Mouse (Mus musculus): ENCODE measurements around the gene Olfr9. TPM values are rescaled to one million over a fixed set of nuclear protein-coding genes. Genes with fewer than 3 reads are reported as not detected.
"Not testable (repeated sequence)": the region's sequence is repeated elsewhere in the genome, so short reads cannot be mapped to it uniquely, and the experiment has no call there.

Olfr9 gene
- polyA plus RNA-seq (2014; fragmentation: Nextera tagmentation; extraction: Ambion mirVana): not detected in 2 replicates

- not testable (repeated sequence) for H3K27me3 ChIP-seq (ENCODE audit: insufficient read depth, low read length); H3K9me3 ChIP-seq (ENCODE audit: low read depth, low read length); DNase-seq; H3K27ac ChIP-seq (ENCODE audit: low read depth); H3K4me1 ChIP-seq (ENCODE audit: insufficient read depth); H3K4me3 ChIP-seq (ENCODE audit: low read depth, low read length); H3K4me2 ChIP-seq; ATAC-seq (ENCODE audit: insufficient read depth); H3K36me3 ChIP-seq (ENCODE audit: insufficient read depth); H3K9ac ChIP-seq
- 36% methylated on average over 1 of the region's 1 CpGs for WGBS
These were observed at the start of gene Olfr9 for GRCm38 (mm10) chr10:128989131-128989530. TSS of gene Olfr9 (plus strand) at chr10:128989431.

DNA sequence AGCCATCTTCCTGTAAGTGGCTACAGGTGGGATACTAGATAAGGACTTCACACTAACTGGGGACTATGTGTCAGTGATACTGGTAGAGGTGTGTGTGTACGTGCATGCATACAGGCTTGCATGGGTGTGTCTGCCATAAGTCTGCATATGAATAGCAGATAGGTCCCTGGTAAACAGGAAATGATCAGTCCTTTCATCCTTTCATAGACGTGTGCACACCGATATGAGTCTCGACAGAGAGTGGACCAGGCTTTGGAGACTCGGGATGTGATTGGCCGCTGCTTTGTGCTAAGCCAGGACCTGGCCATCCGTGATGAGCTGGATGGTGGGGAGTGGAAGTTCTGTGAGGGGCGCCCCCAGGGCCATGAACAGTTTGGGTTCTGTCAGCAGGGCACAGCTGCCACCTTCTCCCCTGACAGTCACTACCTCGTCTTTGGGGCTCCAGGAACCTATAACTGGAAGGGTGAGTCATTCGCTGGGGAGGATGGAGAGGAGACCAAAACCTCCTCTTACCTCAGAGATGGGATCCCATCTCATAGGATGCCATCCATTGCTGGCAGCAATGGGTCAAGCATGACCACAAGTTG lies 48.7 kb upstream of the Olfr9 start:
- H3K36me3 ChIP-seq (ENCODE audit: insufficient read depth): no peaks in the 10 kb centered on the region
- H3K9ac ChIP-seq: no peak overlapping the region
- DNase-seq (no peak), ATAC-seq (ENCODE audit: insufficient read depth) (no peak)
- no peak overlapping the region for H3K27ac ChIP-seq (ENCODE audit: low read depth)
- 73% methylated on average over 10 of the region's 10 CpGs for WGBS
- no peaks in the 10 kb centered on the region for H3K9me3 ChIP-seq (ENCODE audit: low read depth, low read length)
- no peak overlapping the region for H3K4me3 ChIP-seq (ENCODE audit: low read depth, low read length)
- H3K4me2 ChIP-seq: no peak overlapping the region
- no peaks in the 10 kb centered on the region for H3K4me1 ChIP-seq (ENCODE audit: insufficient read depth)
- H3K27me3 ChIP-seq (ENCODE audit: insufficient read depth, low read length): peaks cover 4% of the 10 kb centered on the region; the same call in 1 of the 2 replicates
- TF ChIP-seq CTCF (IDR thresholded peaks at IDR 0.05; ENCODE audit: low read depth): no peak

DNA sequence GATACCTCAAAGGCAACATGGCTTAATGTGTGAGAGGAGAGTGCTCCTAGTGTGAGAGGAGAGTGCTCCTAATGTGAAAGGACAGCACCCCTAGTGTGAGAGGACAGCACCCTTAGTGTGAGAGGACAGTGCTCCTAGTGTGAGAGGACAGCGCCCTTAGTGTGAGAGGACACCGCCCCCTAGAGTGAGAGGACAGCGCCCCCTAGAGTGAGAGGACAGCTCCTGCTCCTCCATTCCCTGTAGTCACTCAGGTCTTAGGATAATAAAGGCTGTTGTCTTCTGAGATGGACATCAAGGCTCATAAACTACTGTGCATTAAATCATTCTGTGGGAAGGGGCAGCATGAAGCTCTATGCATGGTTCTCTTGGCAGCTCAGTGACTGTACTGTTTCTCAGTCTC lies 43.6 kb upstream of the Olfr9 start:
- no peak overlapping the region for H3K27ac ChIP-seq (ENCODE audit: low read depth)
- DNase-seq (no peak), ATAC-seq (ENCODE audit: insufficient read depth) (peak; percentile 22; the same call in 1 of the 2 replicates)
- WGBS: 29% methylated on average over 3 of the region's 3 CpGs
- no peak overlapping the region for H3K9ac ChIP-seq
- peak; percentile 57 for TF ChIP-seq CTCF (IDR thresholded peaks at IDR 0.05; ENCODE audit: low read depth)
- no peaks in the 10 kb centered on the region for H3K27me3 ChIP-seq (ENCODE audit: insufficient read depth, low read length)
- no peak overlapping the region for H3K4me3 ChIP-seq (ENCODE audit: low read depth, low read length)
- no peaks in the 10 kb centered on the region for H3K4me1 ChIP-seq (ENCODE audit: insufficient read depth)
- no peaks in the 10 kb centered on the region for H3K36me3 ChIP-seq (ENCODE audit: insufficient read depth)
- no peak overlapping the region for H3K4me2 ChIP-seq
- no peaks in the 10 kb centered on the region for H3K9me3 ChIP-seq (ENCODE audit: low read depth, low read length)

- no peaks in the 10 kb centered on the region for H3K9me3 ChIP-seq (ENCODE audit: low read depth, low read length)
- no peak overlapping the region for H3K27ac ChIP-seq (ENCODE audit: low read depth)
- no peak overlapping the region for H3K9ac ChIP-seq
- TF ChIP-seq CTCF (IDR thresholded peaks at IDR 0.05; ENCODE audit: low read depth): no peak
- H3K27me3 ChIP-seq (ENCODE audit: insufficient read depth, low read length): no peaks in the 10 kb centered on the region
- ATAC-seq (ENCODE audit: insufficient read depth) (no peak), DNase-seq (no peak)
- H3K36me3 ChIP-seq (ENCODE audit: insufficient read depth): no peaks in the 10 kb centered on the region
- H3K4me1 ChIP-seq (ENCODE audit: insufficient read depth): no peaks in the 10 kb centered on the region
- no peak overlapping the region for H3K4me2 ChIP-seq
- H3K4me3 ChIP-seq (ENCODE audit: low read depth, low read length): no peak overlapping the region
- 85% methylated on average over 4 of the region's 4 CpGs for WGBS
These were observed 41.7 kb upstream of the Olfr9 start for GRCm38 (mm10) chr10:128947496-128947895.

GRCm38 (mm10) chr10:128950208-128950887 lies 38.9 kb upstream of the Olfr9 start:
- H3K4me3 ChIP-seq (ENCODE audit: low read depth, low read length): no peak overlapping the region
- H3K4me1 ChIP-seq (ENCODE audit: insufficient read depth): no peaks in the 10 kb centered on the region
- H3K9ac ChIP-seq: no peak overlapping the region
- no peak for ATAC-seq (ENCODE audit: insufficient read depth)
- 47% methylated on average over 16 of the region's 16 CpGs for WGBS
- H3K27me3 ChIP-seq (ENCODE audit: insufficient read depth, low read length): no peaks in the 10 kb centered on the region
- no peak for TF ChIP-seq CTCF (IDR thresholded peaks at IDR 0.05; ENCODE audit: low read depth)
- no peak overlapping the region for H3K4me2 ChIP-seq
- no peak overlapping the region for H3K27ac ChIP-seq (ENCODE audit: low read depth)
- no peaks in the 10 kb centered on the region for H3K36me3 ChIP-seq (ENCODE audit: insufficient read depth)
- DNase-seq: no peak
- H3K9me3 ChIP-seq (ENCODE audit: low read depth, low read length): no peaks in the 10 kb centered on the region

GRCm38 (mm10) chr10:128958340-128958739 lies 30.9 kb upstream of the Olfr9 start:
- Histone ChIP-seq H3K27ac (ENCODE audit: low read depth) (no peak overlapping the region), H3K4me2 (no peak overlapping the region), H3K4me3 (ENCODE audit: low read depth, low read length) (no peak overlapping the region), H3K9ac (no peak overlapping the region), H3K36me3 (ENCODE audit: insufficient read depth) (no peaks in the 10 kb centered on the region), H3K9me3 (ENCODE audit: low read depth, low read length) (no peaks in the 10 kb centered on the region), H3K27me3 (ENCODE audit: insufficient read depth, low read length) (no peaks in the 10 kb centered on the region), H3K4me1 (ENCODE audit: insufficient read depth) (no peaks in the 10 kb centered on the region)
- 63% methylated on average over 10 of the region's 10 CpGs for WGBS
- TF ChIP-seq CTCF (IDR thresholded peaks at IDR 0.05; ENCODE audit: low read depth): no peak
- no peak for ATAC-seq (ENCODE audit: insufficient read depth)
- no peak for DNase-seq

DNA sequence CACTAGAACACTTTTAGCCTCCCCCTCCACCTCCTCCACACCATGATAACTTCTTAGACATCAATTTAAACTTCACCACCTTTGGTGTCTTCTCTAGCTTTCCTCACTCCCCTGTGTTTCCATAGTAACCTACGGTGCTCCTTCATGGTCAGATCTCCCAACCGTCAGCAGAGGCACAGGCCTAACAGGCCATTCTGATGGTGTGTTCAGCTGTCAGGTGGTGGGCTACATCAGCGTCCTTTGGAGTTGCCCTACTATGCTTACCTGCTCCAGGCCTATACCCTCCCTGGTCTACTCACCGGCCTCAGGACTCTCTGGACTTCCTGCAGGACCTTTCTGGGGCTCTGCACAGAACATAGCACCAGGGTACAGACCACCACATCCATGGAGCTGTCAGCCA lies 29.1 kb upstream of the Olfr9 start:
- no peaks in the 10 kb centered on the region for H3K36me3 ChIP-seq (ENCODE audit: insufficient read depth)
- H3K9me3 ChIP-seq (ENCODE audit: low read depth, low read length): no peaks in the 10 kb centered on the region
- WGBS: 59% methylated on average over 4 of the region's 4 CpGs
- ATAC-seq (ENCODE audit: insufficient read depth) (no peak), DNase-seq (peak; percentile 5)
- no peaks in the 10 kb centered on the region for H3K27me3 ChIP-seq (ENCODE audit: insufficient read depth, low read length)
- no peak overlapping the region for H3K9ac ChIP-seq
- H3K27ac ChIP-seq (ENCODE audit: low read depth): no peak overlapping the region
- H3K4me2 ChIP-seq: no peak overlapping the region
- H3K4me3 ChIP-seq (ENCODE audit: low read depth, low read length): no peak overlapping the region
- TF ChIP-seq CTCF (IDR thresholded peaks at IDR 0.05; ENCODE audit: low read depth): no peak
- no peaks in the 10 kb centered on the region for H3K4me1 ChIP-seq (ENCODE audit: insufficient read depth)
